Mouse (Mus musculus): ENCODE measurements around the gene Stub1. TPM values are rescaled to one million over a fixed set of nuclear protein-coding genes. Genes with fewer than 3 reads are reported as not detected.

Gene Stub1
- total RNA-seq, 2 experiments from 2014 or later = 85.4 to 86.0 TPM

- intact Hi-C loops (cut with DNase I) = loop anchor here (2.0 kb wide), 1 partner anchor 22 kb away; no protein-coding TSS in a partner anchor
- peak; percentile 76 to 86 for DNase-seq
These were observed 36.2 kb downstream of the Stub1 start, which contains the start of gene Metrn for GRCm38 (mm10) chr17:25796951-25797369. TSS of gene Metrn (minus strand) at chr17:25797136.

GRCm38 (mm10) chr17:25796211-25796771, 36.9 kb downstream of the Stub1 start:
- intact Hi-C loops (cut with DNase I) = loop anchor here (2.0 kb wide), 1 partner anchor 21 kb away; no protein-coding TSS in a partner anchor
- peak; percentile 50 to 56 for DNase-seq

- no peak for DNase-seq
- intact Hi-C loops (cut with DNase I) = loop anchor here (2.0 kb wide), 1 partner anchor 21 kb away; no protein-coding TSS in a partner anchor
These were observed 37.6 kb downstream of the Stub1 start, which contains the start of gene AC134908.4 for GRCm38 (mm10) chr17:25795609-25796092. TSS of gene AC134908.4 (minus strand) at chr17:25795659.

- DNase-seq = no peak
- intact Hi-C loops (cut with DNase I) = no loop called here
These were observed 38.2 kb downstream of the Stub1 start for GRCm38 (mm10) chr17:25794998-25795397.

GRCm38 (mm10) chr17:25794197-25794596, 39.0 kb downstream of the Stub1 start:
- intact Hi-C loops (cut with DNase I) = no loop called here

GRCm38 (mm10) chr17:25792615-25793014, 40.6 kb downstream of the Stub1 start, which contains the start of gene Fam173a:
TSS of gene Fam173a (minus strand) at chr17:25792901.
- intact Hi-C loops (cut with DNase I) = no loop called here

More at GRCm38 (mm10) chr17:25794197-25794596, 39.0 kb downstream of the Stub1 start:
- DNase-seq = no peak

GRCm38 (mm10) chr17:25791843-25792527, 41.2 kb downstream of the Stub1 start:
- DNase-seq = peak; percentile 77 to 88
- intact Hi-C loops (cut with DNase I) = no loop called here

More at GRCm38 (mm10) chr17:25792615-25793014, 40.6 kb downstream of the Stub1 start, which contains the start of gene Fam173a:
- peak in 1 of 2 experiments; percentile 66 for DNase-seq

- intact Hi-C loops (cut with DNase I) = no loop called here
- no peak for DNase-seq
These were observed 41.8 kb downstream of the Stub1 start for GRCm38 (mm10) chr17:25791320-25791842.

- no peak for DNase-seq
- intact Hi-C loops (cut with DNase I) = no loop called here
These were observed 46.3 kb downstream of the Stub1 start for GRCm38 (mm10) chr17:25786781-25787504.

- intact Hi-C loops (cut with DNase I) = no loop called here
- no peak for DNase-seq
These were observed 46.9 kb downstream of the Stub1 start, which contains the start of gene Ccdc78 for GRCm38 (mm10) chr17:25786280-25786679. TSS of gene Ccdc78 (plus strand) at chr17:25786580.

- intact Hi-C loops (cut with DNase I) = no loop called here
- DNase-seq = peak; percentile 92 to 97
These were observed 47.9 kb downstream of the Stub1 start, which contains the start of gene Haghl for GRCm38 (mm10) chr17:25785281-25785745. TSS of gene Haghl (minus strand) at chr17:25785673.

- intact Hi-C loops (cut with DNase I) = no loop called here
- DNase-seq = no peak
These were observed 49.2 kb downstream of the Stub1 start for GRCm38 (mm10) chr17:25783861-25784574.

GRCm38 (mm10) chr17:25783086-25783485, 50.1 kb downstream of the Stub1 start:
- no peak for DNase-seq
- intact Hi-C loops (cut with DNase I) = no loop called here

- no peak for DNase-seq
- intact Hi-C loops (cut with DNase I) = no loop called here
These were observed 51.9 kb downstream of the Stub1 start for GRCm38 (mm10) chr17:25781339-25781738.

Small RNAs within 50 kb of the gene (microRNA-seq; reads per million reads assigned to microRNA genes)
- 0 reads per million in 2 experiments for gene Mir3082
- 0 reads per million in 2 experiments for gene Mir6966

Other genes with a start within 250 kb of the Stub1 start
- gene Gng13, start 116.2 kb downstream of the Stub1 start, total RNA-seq (2021) = not detected
- gene Chtf18, start 106.0 kb downstream of the Stub1 start, total RNA-seq (2021) = under 1 TPM; 0.41 to 0.49 TPM
- 1 to 10 TPM; 2.5 to 3.1 TPM for gene Rpusd1, start 105.7 kb downstream of the Stub1 start, total RNA-seq (2021)
- gene Mslnl, start 97.4 kb downstream of the Stub1 start, total RNA-seq (2021) = not detected
- gene Msln, start 79.0 kb downstream of the Stub1 start, total RNA-seq (2021) = under 1 TPM in 1 of 2 experiments, not detected in 1; 0.44 TPM
- gene Narfl, start 59.6 kb downstream of the Stub1 start, total RNA-seq (2021) = 10 to 100 TPM; 26.0 to 30.5 TPM
- 10 to 100 TPM in 1 of 2 experiments, 1 to 10 TPM in 1; 8.7 to 10.1 TPM for gene Haghl, start 47.7 kb downstream of the Stub1 start, total RNA-seq (2021)
- gene Ccdc78, start 46.8 kb downstream of the Stub1 start, total RNA-seq (2021) = not detected
- 10 to 100 TPM; 34.8 to 38.9 TPM for gene Fam173a, start 40.5 kb downstream of the Stub1 start, total RNA-seq (2021)
- gene AC134908.4, start 37.7 kb downstream of the Stub1 start, total RNA-seq (2021) = not detected
- gene Metrn, start 36.3 kb downstream of the Stub1 start, total RNA-seq (2021) = 10 to 100 TPM; 48.4 to 50.8 TPM
- 1 to 10 TPM; 1.2 to 1.5 TPM for gene Fbxl16, start 24.3 kb downstream of the Stub1 start, total RNA-seq (2021)
- gene Wdr24, start 9.8 kb downstream of the Stub1 start, total RNA-seq (2021) = 1 to 10 TPM; 8.9 to 9.3 TPM
- gene Jmjd8, start 4.5 kb downstream of the Stub1 start, total RNA-seq (2021) = 10 to 100 TPM; 13.4 to 13.6 TPM
- 10 to 100 TPM; 23.2 to 27.7 TPM for gene Rhbdl1, start 3.9 kb upstream of the Stub1 start, total RNA-seq (2021)
- 10 to 100 TPM; 18.6 to 19.2 TPM for gene Gm20683, start 8.4 kb upstream of the Stub1 start, total RNA-seq (2021)
- gene Rhot2, start 11.4 kb upstream of the Stub1 start, total RNA-seq (2021) = 10 to 100 TPM; 63.4 to 68.4 TPM
- 1 to 10 TPM in 1 of 2 experiments, under 1 TPM in 1; 0.39 to 1.6 TPM for gene Wdr90, start 28.1 kb upstream of the Stub1 start, total RNA-seq (2021)
- gene Mcrip2, start 35.4 kb upstream of the Stub1 start, total RNA-seq (2021) = 100 to 1,000 TPM in 1 of 2 experiments, 10 to 100 TPM in 1; 87.2 to 102 TPM
- 10 to 100 TPM; 28.9 to 32.2 TPM for gene Mettl26, start 41.7 kb upstream of the Stub1 start, total RNA-seq (2021)
- gene Wfikkn1, start 47.5 kb upstream of the Stub1 start, total RNA-seq (2021) = under 1 TPM; 0.59 to 0.69 TPM
- 10 to 100 TPM in 1 of 2 experiments, 1 to 10 TPM in 1; 8.5 to 10.8 TPM for gene Rab40c, start 86.3 kb upstream of the Stub1 start, total RNA-seq (2021)
- 10 to 100 TPM; 24.1 to 27.4 TPM for gene Pigq, start 111.5 kb upstream of the Stub1 start, total RNA-seq (2021)
- gene Nhlrc4, start 111.6 kb upstream of the Stub1 start, total RNA-seq (2021) = not detected
- gene A930017K11Rik, start 119.2 kb upstream of the Stub1 start, total RNA-seq (2021) = not detected
- 1 to 10 TPM; 5.4 to 6.5 TPM for gene Capn15, start 152.4 kb upstream of the Stub1 start, total RNA-seq (2021)
- 10 to 100 TPM; 57.9 to 61.5 TPM for gene Rab11fip3, start 236.2 kb upstream of the Stub1 start, total RNA-seq (2021)